Mouse (Mus musculus): ENCODE measurements around the gene Csnk2a1. TPM values are rescaled to one million over a fixed set of nuclear protein-coding genes. Genes with fewer than 3 reads are reported as not detected.

The Csnk2a1 gene
- polyA plus RNA-seq, 1 experiment from 2014 or later, result 106 TPM

- Histone ChIP-seq H3K9me3 (ENCODE audit: control insufficient read depth, low read length) (no peaks in the 10 kb centered on the region), H3K27me3 (ENCODE audit: control insufficient read depth, insufficient read depth, low read length) (no peaks in the 10 kb centered on the region), H3K4me1 (ENCODE audit: control insufficient read depth in 2 of 2, insufficient read depth in 2 of 2, low read length in 2 of 2) (no peaks in the 10 kb centered on the region), H3K36me3 (ENCODE audit: control insufficient read depth, insufficient read depth, low read length) (peaks cover 93% of the 10 kb centered on the region), H3K27ac (replicated peaks in 1 of 2; ENCODE audit: control insufficient read depth in 1 of 2, insufficient read depth in 1 of 2, low read depth in 2 of 2, low read length in 2 of 2) (no peak overlapping the region), H3K9ac (ENCODE audit: low read length) (no peak overlapping the region), H3K4me3 (ENCODE audit: control insufficient read depth in 1 of 2, insufficient read depth in 1 of 2, low read depth in 1 of 2, low read length in 2 of 2) (no peak overlapping the region), H3K4me2 (ENCODE audit: low read length) (no peak overlapping the region)
- WGBS, result 92% methylated on average over 14 of the region's 14 CpGs
- no peak for ATAC-seq (ENCODE audit: insufficient number of reproducible peaks, insufficient read depth, low FRiP score, low read depth)
These were observed 97.3 kb downstream of the Csnk2a1 start for GRCm38 (mm10) chr2:152323971-152324370.

- no peaks in the 10 kb centered on the region for H3K27me3 ChIP-seq (ENCODE audit: control insufficient read depth, insufficient read depth, low read length)
- peaks cover 93% of the 10 kb centered on the region for H3K36me3 ChIP-seq (ENCODE audit: control insufficient read depth, insufficient read depth, low read length)
- no peaks in the 10 kb centered on the region for H3K9me3 ChIP-seq (ENCODE audit: control insufficient read depth, low read length)
- no peaks in the 10 kb centered on the region for H3K4me1 ChIP-seq (ENCODE audit: control insufficient read depth in 2 of 2, insufficient read depth in 2 of 2, low read length in 2 of 2)
- no peak for ATAC-seq (ENCODE audit: insufficient number of reproducible peaks, insufficient read depth, low FRiP score, low read depth)
- H3K4me2 ChIP-seq (ENCODE audit: low read length), result no peak overlapping the region
- WGBS, result 83% methylated on average over 3 of the region's 3 CpGs
- H3K9ac ChIP-seq (ENCODE audit: low read length), result no peak overlapping the region
- no peak overlapping the region for H3K27ac ChIP-seq (replicated peaks in 1 of 2; ENCODE audit: control insufficient read depth in 1 of 2, insufficient read depth in 1 of 2, low read depth in 2 of 2, low read length in 2 of 2)
- H3K4me3 ChIP-seq (ENCODE audit: control insufficient read depth in 1 of 2, insufficient read depth in 1 of 2, low read depth in 1 of 2, low read length in 2 of 2), result no peak overlapping the region
These were observed 98.2 kb downstream of the Csnk2a1 start for GRCm38 (mm10) chr2:152324842-152325241.

- Histone ChIP-seq H3K27me3 (ENCODE audit: control insufficient read depth, insufficient read depth, low read length) (no peaks in the 10 kb centered on the region), H3K4me2 (ENCODE audit: low read length) (no peak overlapping the region), H3K36me3 (ENCODE audit: control insufficient read depth, insufficient read depth, low read length) (peaks cover 93% of the 10 kb centered on the region), H3K27ac (replicated peaks in 1 of 2; ENCODE audit: control insufficient read depth in 1 of 2, insufficient read depth in 1 of 2, low read depth in 2 of 2, low read length in 2 of 2) (no peak overlapping the region), H3K4me1 (ENCODE audit: control insufficient read depth in 2 of 2, insufficient read depth in 2 of 2, low read length in 2 of 2) (peaks cover 3 to 9% of the 10 kb centered on the region in 2 experiments), H3K4me3 (ENCODE audit: control insufficient read depth in 1 of 2, insufficient read depth in 1 of 2, low read depth in 1 of 2, low read length in 2 of 2) (no peak overlapping the region), H3K9me3 (ENCODE audit: control insufficient read depth, low read length) (no peaks in the 10 kb centered on the region), H3K9ac (ENCODE audit: low read length) (no peak overlapping the region)
- ATAC-seq (ENCODE audit: insufficient number of reproducible peaks, insufficient read depth, low FRiP score, low read depth), result no peak
- 67% methylated on average over 13 of the region's 13 CpGs for WGBS
These were observed 99.5 kb downstream of the Csnk2a1 start for GRCm38 (mm10) chr2:152326157-152326556.

- no peaks in the 10 kb centered on the region for H3K9me3 ChIP-seq (ENCODE audit: control insufficient read depth, low read length)
- H3K4me1 ChIP-seq (ENCODE audit: control insufficient read depth in 2 of 2, insufficient read depth in 2 of 2, low read length in 2 of 2), result peaks cover 5 to 14% of the 10 kb centered on the region in 2 experiments
- no peak overlapping the region for H3K4me3 ChIP-seq (ENCODE audit: control insufficient read depth in 1 of 2, insufficient read depth in 1 of 2, low read depth in 1 of 2, low read length in 2 of 2)
- H3K4me2 ChIP-seq (ENCODE audit: low read length), result no peak overlapping the region
- ATAC-seq (ENCODE audit: insufficient number of reproducible peaks, insufficient read depth, low FRiP score, low read depth), result no peak
- H3K27ac ChIP-seq (replicated peaks in 1 of 2; ENCODE audit: control insufficient read depth in 1 of 2, insufficient read depth in 1 of 2, low read depth in 2 of 2, low read length in 2 of 2), result no peak overlapping the region
- H3K27me3 ChIP-seq (ENCODE audit: control insufficient read depth, insufficient read depth, low read length), result no peaks in the 10 kb centered on the region
- peaks cover 88% of the 10 kb centered on the region for H3K36me3 ChIP-seq (ENCODE audit: control insufficient read depth, insufficient read depth, low read length)
- no peak overlapping the region for H3K9ac ChIP-seq (ENCODE audit: low read length)
- 79% methylated on average over 8 of the region's 8 CpGs for WGBS
These were observed 100.0 kb downstream of the Csnk2a1 start for GRCm38 (mm10) chr2:152326654-152327053.

GRCm38 (mm10) chr2:152327980-152328379 is 101.3 kb downstream of the Csnk2a1 start:
- 71% methylated on average over 5 of the region's 5 CpGs for WGBS
- Histone ChIP-seq H3K4me3 (ENCODE audit: control insufficient read depth in 1 of 2, insufficient read depth in 1 of 2, low read depth in 1 of 2, low read length in 2 of 2) (no peak overlapping the region), H3K36me3 (ENCODE audit: control insufficient read depth, insufficient read depth, low read length) (peaks cover 74% of the 10 kb centered on the region), H3K4me1 (ENCODE audit: control insufficient read depth in 2 of 2, insufficient read depth in 2 of 2, low read length in 2 of 2) (peaks cover 7 to 14% of the 10 kb centered on the region in 2 experiments), H3K4me2 (ENCODE audit: low read length) (no peak overlapping the region), H3K27ac (replicated peaks in 1 of 2; ENCODE audit: control insufficient read depth in 1 of 2, insufficient read depth in 1 of 2, low read depth in 2 of 2, low read length in 2 of 2) (0 out of 4 replicates have a peak overlapping the region, but pooled peaks have one; percentile 17 to 31), H3K27me3 (ENCODE audit: control insufficient read depth, insufficient read depth, low read length) (no peaks in the 10 kb centered on the region), H3K9ac (ENCODE audit: low read length) (no peak overlapping the region), H3K9me3 (ENCODE audit: control insufficient read depth, low read length) (no peaks in the 10 kb centered on the region)
- no peak for ATAC-seq (ENCODE audit: insufficient number of reproducible peaks, insufficient read depth, low FRiP score, low read depth)

GRCm38 (mm10) chr2:152330858-152331423 is 104.3 kb downstream of the Csnk2a1 start:
- Histone ChIP-seq H3K36me3 (ENCODE audit: control insufficient read depth, insufficient read depth, low read length) (peaks cover 45% of the 10 kb centered on the region), H3K4me2 (ENCODE audit: low read length) (peak overlapping the region; percentile 93), H3K9me3 (ENCODE audit: control insufficient read depth, low read length) (no peaks in the 10 kb centered on the region), H3K4me1 (ENCODE audit: control insufficient read depth in 2 of 2, insufficient read depth in 2 of 2, low read length in 2 of 2) (peaks cover 7 to 14% of the 10 kb centered on the region in 2 experiments), H3K4me3 (ENCODE audit: control insufficient read depth in 1 of 2, insufficient read depth in 1 of 2, low read depth in 1 of 2, low read length in 2 of 2) (peak overlapping the region in 1 of 2 experiments; percentile 94; a peak in 2 of 4 replicates), H3K27me3 (ENCODE audit: control insufficient read depth, insufficient read depth, low read length) (no peaks in the 10 kb centered on the region), H3K27ac (replicated peaks in 1 of 2; ENCODE audit: control insufficient read depth in 1 of 2, insufficient read depth in 1 of 2, low read depth in 2 of 2, low read length in 2 of 2) (no peak overlapping the region), H3K9ac (ENCODE audit: low read length) (peak overlapping the region; percentile 91)
- 43% methylated on average over 7 of the region's 7 CpGs for WGBS
- ATAC-seq (ENCODE audit: insufficient number of reproducible peaks, insufficient read depth, low FRiP score, low read depth), result no peak

Other genes starting within 250 kb of the Csnk2a1 start
- gene Fam110a, start 246.6 kb upstream of the Csnk2a1 start, polyA plus RNA-seq (2014; fragmentation: Nextera tagmentation; extraction: Ambion mirVana), result 8.3 and 9.3 TPM in 2 replicates
- 0.09 and 0.22 TPM in 2 replicates for gene Slc52a3, start 230.3 kb upstream of the Csnk2a1 start, polyA plus RNA-seq (2014; fragmentation: Nextera tagmentation; extraction: Ambion mirVana)
- gene Scrt2, start 145.3 kb upstream of the Csnk2a1 start, polyA plus RNA-seq (2014; fragmentation: Nextera tagmentation; extraction: Ambion mirVana), result not detected in 2 replicates
- 5.7 and 6.1 TPM in 2 replicates for gene Srxn1, start 121.3 kb upstream of the Csnk2a1 start, polyA plus RNA-seq (2014; fragmentation: Nextera tagmentation; extraction: Ambion mirVana)
- gene Tcf15, start 83.3 kb upstream of the Csnk2a1 start, polyA plus RNA-seq (2014; fragmentation: Nextera tagmentation; extraction: Ambion mirVana), result 16.0 and 19.5 TPM in 2 replicates
- gene Tbc1d20, start 67.0 kb downstream of the Csnk2a1 start, polyA plus RNA-seq (2014; fragmentation: Nextera tagmentation; extraction: Ambion mirVana), result 31.6 and 32.2 TPM in 2 replicates
- gene Rbck1, start 105.8 kb downstream of the Csnk2a1 start, polyA plus RNA-seq (2014; fragmentation: Nextera tagmentation; extraction: Ambion mirVana), result 63.0 and 63.1 TPM in 2 replicates
- 1.8 and 1.9 TPM in 2 replicates for gene Trib3, start 117.2 kb downstream of the Csnk2a1 start, polyA plus RNA-seq (2014; fragmentation: Nextera tagmentation; extraction: Ambion mirVana)
- gene Nrsn2, start 149.8 kb downstream of the Csnk2a1 start, polyA plus RNA-seq (2014; fragmentation: Nextera tagmentation; extraction: Ambion mirVana), result 2.2 and 3.8 TPM in 2 replicates
- gene Sox12, start 171.2 kb downstream of the Csnk2a1 start, polyA plus RNA-seq (2014; fragmentation: Nextera tagmentation; extraction: Ambion mirVana), result 13.1 and 15.0 TPM in 2 replicates
- 35.7 and 36.1 TPM in 2 replicates for gene Zcchc3, start 188.2 kb downstream of the Csnk2a1 start, polyA plus RNA-seq (2014; fragmentation: Nextera tagmentation; extraction: Ambion mirVana)
- gene 6820408C15Rik, start 188.7 kb downstream of the Csnk2a1 start, polyA plus RNA-seq (2014; fragmentation: Nextera tagmentation; extraction: Ambion mirVana), result 1.8 and 2.3 TPM in 2 replicates
- gene Defb23, start 237.8 kb downstream of the Csnk2a1 start, polyA plus RNA-seq (2014; fragmentation: Nextera tagmentation; extraction: Ambion mirVana), result not detected in 2 replicates

All from heart, embryonic 14.5 days (tissue).